Comparison of ENCODE assay signal across 19 mouse cellular contexts in the genomic region with DNA sequence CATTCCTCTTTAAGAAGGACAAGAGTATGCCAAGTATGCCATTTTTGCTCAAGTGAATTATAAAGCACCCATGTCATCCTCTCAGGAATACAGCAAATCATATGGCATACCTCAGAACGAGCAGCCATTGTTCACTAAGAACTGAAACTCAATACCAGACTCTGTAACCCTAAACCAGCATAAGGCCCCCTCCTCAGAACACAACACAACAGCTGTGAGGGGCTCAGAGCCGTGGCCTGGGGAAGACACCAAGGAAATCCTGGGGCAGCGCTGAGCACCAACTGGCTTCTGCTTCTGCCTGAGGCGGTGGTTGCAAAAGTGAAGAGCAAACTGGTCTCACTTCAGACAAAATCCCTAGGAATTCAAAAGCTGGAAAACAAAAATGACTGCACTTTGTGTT.
DNase-seq lines count a peak whose midpoint lies in the region; ATAC-seq lines count a peak whose summit lies in the region.
"Had no signal": no experiment of that assay in that cellular context is flagged by ENCODE, and none has a peak within 500 bp of the region (broad histone marks: within the 10 kb centered on the region; RNA-seq: fewer than 3 reads in every experiment).

No protein-coding gene starts in this region.

- DNase-seq in hindbrain, embryonic 10.5 days (ENCODE audit: low spot score): peak; percentile 38
- peak; percentile 72 for DNase-seq in embryo, embryonic 10 days (ENCODE audit: low spot score)
- DNase-seq in forelimb bud, embryonic 11.5 days (ENCODE audit: low read depth, low spot score): peak; percentile 46
- DNase-seq in testis, postnatal 14 days (ENCODE audit: low spot score): no peak
- no peak for DNase-seq in spleen, adult 18-20 months
- no peak for DNase-seq in heart, postnatal 14 days
- DNase-seq: adrenal gland, postnatal 10 days; B cell, adult 2 months; cerebellum, postnatal 14 days; heart, adult 18-20 months; lung, postnatal 10 days; midbrain, embryonic 14.5 days; thymus, postnatal 4 days had no signal

- intact Hi-C loops in heart, postnatal 14 days (cut with DNase I): loop anchor here (5.0 kb wide), 1 partner anchor 203 kb away; no protein-coding TSS in a partner anchor

- no peaks in the 10 kb centered on the region for H3K36me3 ChIP-seq in hindbrain, embryonic 10.5 days
- H3K36me3 ChIP-seq in hindbrain, embryonic 16.5 days (ENCODE audit: control insufficient read depth, insufficient read depth, low read length): no peaks in the 10 kb centered on the region
- peaks cover 54% of the 10 kb centered on the region for H3K36me3 ChIP-seq in liver, embryonic 15.5 days (replicated peaks)
- H3K36me3 ChIP-seq: neural tube, embryonic 12.5 days had no signal

- H3K4me1 ChIP-seq in hindbrain, embryonic 10.5 days (replicated peaks): peaks cover 67% of the 10 kb centered on the region
- H3K4me1 ChIP-seq in hindbrain, embryonic 16.5 days (ENCODE audit: control insufficient read depth, insufficient read depth, low read depth, low read length): no peaks in the 10 kb centered on the region; the same call in 1 of the 2 replicates
- peaks cover 78% of the 10 kb centered on the region for H3K4me1 ChIP-seq in liver, embryonic 15.5 days (replicated peaks)

- H3K4me3 ChIP-seq in hindbrain, embryonic 10.5 days: no peak overlapping the region
- no peak overlapping the region for H3K4me3 ChIP-seq in hindbrain, embryonic 16.5 days (ENCODE audit: low read length)
- no peak overlapping the region for H3K4me3 ChIP-seq in liver, embryonic 15.5 days (replicated peaks)
- H3K4me3 ChIP-seq: layer of hippocampus, adult 2 months; neural tube, embryonic 12.5 days had no signal

- 0 out of 2 replicates have a peak, but pooled peaks cover 6% of the 10 kb centered on the region for H3K27me3 ChIP-seq in hindbrain, embryonic 10.5 days (ENCODE audit: insufficient read depth, poor library complexity, severe bottlenecking)
- H3K27me3 ChIP-seq in hindbrain, embryonic 16.5 days (replicated peaks; ENCODE audit: control insufficient read depth, insufficient read depth, low read length): peaks cover 2% of the 10 kb centered on the region; the same call in 1 of the 2 replicates
- no peaks in the 10 kb centered on the region for H3K27me3 ChIP-seq in liver, embryonic 15.5 days
- H3K27me3 ChIP-seq: neural tube, embryonic 12.5 days had no signal

- H3K27ac ChIP-seq in hindbrain, embryonic 10.5 days: no peak overlapping the region; the same call in 1 of the 2 replicates
- H3K27ac ChIP-seq in hindbrain, embryonic 16.5 days (ENCODE audit: low read depth, low read length): no peak overlapping the region
- 0 out of 2 replicates have a peak overlapping the region, but pooled peaks have one; percentile 91 for H3K27ac ChIP-seq in liver, embryonic 15.5 days (replicated peaks)
- H3K27ac ChIP-seq: layer of hippocampus, adult 2 months; neural tube, embryonic 12.5 days; stomach, postnatal 0 days had no signal

- no peak overlapping the region for H3K4me2 ChIP-seq in hindbrain, embryonic 16.5 days (ENCODE audit: low read length)
- H3K4me2 ChIP-seq in liver, embryonic 15.5 days: peak overlapping the region; percentile 70; the same call in 1 of the 2 replicates

- H3K9me3 ChIP-seq in hindbrain, embryonic 10.5 days: no peaks in the 10 kb centered on the region
- H3K9me3 ChIP-seq in hindbrain, embryonic 16.5 days (ENCODE audit: control insufficient read depth, low read length): no peaks in the 10 kb centered on the region
- no peaks in the 10 kb centered on the region for H3K9me3 ChIP-seq in liver, embryonic 15.5 days (replicated peaks)
- H3K9me3 ChIP-seq: neural tube, embryonic 12.5 days had no signal

- 14% methylated on average over 4 of the region's 4 CpGs for WGBS in hindbrain, embryonic 10.5 days
- WGBS in hindbrain, embryonic 16.5 days: 26% methylated on average over 4 of the region's 4 CpGs
- WGBS in liver, embryonic 15.5 days (ENCODE audit: insufficient replicate concordance): 63% methylated on average over 4 of the region's 4 CpGs

- no peak overlapping the region for H3K9ac ChIP-seq in hindbrain, embryonic 16.5 days (ENCODE audit: low read depth, low read length)
- H3K9ac ChIP-seq in liver, embryonic 15.5 days: no peak overlapping the region
- H3K9ac ChIP-seq: neural tube, embryonic 12.5 days had no signal

- ATAC-seq in hindbrain, embryonic 16.5 days: no peak
- no peak for ATAC-seq in liver, embryonic 15.5 days (ENCODE audit: insufficient read depth)
- ATAC-seq: inflammation-experienced regulatory T-cells, adult 6 months had no signal

Comparison
In these comparisons a context has a peak if more than half of its experiments do, and no peak if none do; other contexts are left out.
1. DNase-seq: peak in hindbrain, embryonic 10.5 days (single experiment), embryo, embryonic 10 days (single experiment) and forelimb bud, embryonic 11.5 days (single experiment); none in testis, postnatal 14 days (single experiment), spleen, adult 18-20 months (0 of 2) and heart, postnatal 14 days (0 of 2).